Mouse (Mus musculus): Measurements from ENCODE around the gene Shank1.

DNA sequence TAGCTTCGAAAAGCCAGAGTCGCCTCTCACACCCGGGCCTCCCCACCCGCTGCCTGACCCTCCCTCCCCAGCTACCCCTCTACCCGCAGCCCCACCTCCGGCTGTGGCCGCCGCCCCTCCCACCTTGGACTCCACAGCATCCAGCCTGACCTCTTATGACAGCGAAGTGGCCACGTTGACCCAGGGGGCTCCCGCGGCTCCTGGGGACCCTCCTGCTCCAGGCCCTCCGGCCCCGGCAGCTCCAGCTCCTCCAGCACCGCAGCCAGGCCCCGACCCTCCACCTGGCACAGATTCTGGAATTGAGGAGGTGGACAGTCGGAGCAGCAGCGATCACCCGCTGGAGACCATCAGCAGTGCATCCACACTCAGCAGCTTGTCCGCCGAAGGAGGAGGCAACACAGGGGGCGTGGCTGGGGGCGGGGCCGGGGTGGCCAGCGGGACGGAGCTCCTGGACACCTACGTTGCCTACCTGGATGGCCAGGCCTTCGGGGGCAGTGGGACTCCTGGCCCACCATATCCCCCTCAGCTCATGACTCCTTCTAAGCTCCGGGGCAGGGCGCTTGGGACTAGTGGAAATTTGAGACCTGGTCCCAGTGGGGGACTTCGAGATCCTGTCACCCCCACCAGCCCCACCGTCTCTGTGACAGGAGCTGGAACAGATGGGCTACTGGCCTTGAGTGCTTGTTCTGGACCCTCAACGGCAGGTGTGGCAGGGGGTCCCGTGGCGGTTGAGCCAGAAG, 43.7 kb downstream of the Shank1 start:
- TF ChIP-seq ZC3H11A (IDR thresholded peaks at IDR 0.05; ENCODE audit: borderline replicate concordance, low read depth, low read length) (no peak), ZNF384 (IDR thresholded peaks at IDR 0.05; ENCODE audit: low read depth, low read length) (no peak), MAFK (IDR thresholded peaks at IDR 0.05; ENCODE audit: insufficient read depth, low read depth, low read length) (no peak), HCFC1 (IDR thresholded peaks at IDR 0.05; ENCODE audit: borderline replicate concordance, insufficient read depth, low read length) (no peak), CHD2 (IDR thresholded peaks at IDR 0.05; ENCODE audit: low read depth, low read length) (no peak)

Data from ES-E14 (cell line).